Mouse (Mus musculus) MEL (cell line): ENCODE results near the gene Gm49361. TPM values are rescaled to one million over a fixed set of nuclear protein-coding genes. Genes with fewer than 3 reads are reported as not detected.

ENCODE experiments used
- DNase-seq: peaks from one replicate; pipeline ENCODE4 v3.0.0; 2011; ENCODE audit warnings: low read depth, low spot score
- H3K27ac ChIP-seq: 2 replicates; pipeline ENCODE4 v1.5.1; 2012; ENCODE audit warnings: low read depth, mild to moderate bottlenecking, control low read depth, low read length, moderate library complexity; ENCODE audit not compliant: control insufficient read depth
- H3K27me3 ChIP-seq, 2 experiments: fragments of 150-350 bp in 1 of 2; sonication (generic) in 1 of 2; 2 replicates each; pipeline ENCODE4 v1.6.1; 2012; ENCODE audit warnings: low read length in 2 of 2, mild to moderate bottlenecking in 2 of 2, improper control_type of control experiment in 1 of 2, moderate library complexity in 1 of 2; ENCODE audit not compliant: insufficient read depth in 2 of 2, control insufficient read depth in 1 of 2
- H3K36me3 ChIP-seq, 2 experiments: 2 replicates each; pipeline ENCODE4 v1.6.1; 2012 to 2014; ENCODE audit warnings: low read length in 2 of 2, improper control_type of control experiment in 1 of 2, inconsistent platforms in 1 of 2, mild to moderate bottlenecking in 1 of 2; ENCODE audit not compliant: insufficient read depth in 2 of 2, control insufficient read depth in 1 of 2
- H3K4me1 ChIP-seq, 2 experiments: fragments of 150-350 bp in 1 of 2; sonication (generic) in 1 of 2; 2 replicates each; pipeline ENCODE4 v1.6.1; 2012; ENCODE audit warnings: low read length in 2 of 2, improper control_type of control experiment in 1 of 2, mild to moderate bottlenecking in 1 of 2; ENCODE audit not compliant: insufficient read depth in 2 of 2, control insufficient read depth in 1 of 2
- H3K4me3 ChIP-seq, 2 experiments: fragments of 150-350 bp in 1 of 2; sonication (generic) in 1 of 2; 2 replicates each; pipeline ENCODE4 v1.5.1; 2012; ENCODE audit warnings: low read depth in 2 of 2, low read length in 2 of 2, mild to moderate bottlenecking in 2 of 2, moderate library complexity in 2 of 2, control low read depth in 1 of 2, improper control_type of control experiment in 1 of 2; ENCODE audit not compliant: control insufficient read depth in 1 of 2, insufficient read depth in 1 of 2
- H3K79me2 ChIP-seq: 2 replicates; pipeline ENCODE4 v1.6.1; 2012; ENCODE audit warnings: mild to moderate bottlenecking, low read length, moderate library complexity; ENCODE audit not compliant: control insufficient read depth, poor library complexity, insufficient read depth
- H3K9ac ChIP-seq: 2 replicates; pipeline ENCODE4 v1.6.1; 2012; ENCODE audit warnings: low read depth, mild to moderate bottlenecking, control low read depth, low read length, moderate library complexity; ENCODE audit not compliant: control insufficient read depth, poor library complexity, severe bottlenecking
- H3K9me3 ChIP-seq: fragments of 150-350 bp; sonication (generic); replicated peaks from 2 replicates; pipeline ENCODE4 v1.6.1; 2012; ENCODE audit warnings: mild to moderate bottlenecking, low read length, improper control_type of control experiment, moderate library complexity; ENCODE audit not compliant: insufficient read depth
- CHD1 ChIP-seq: IDR thresholded peaks from 2 replicates; pipeline ENCODE4 v1.6.1; 2012; ENCODE audit warnings: low read depth, mild to moderate bottlenecking, inconsistent platforms, low read length, improper control_type of control experiment
- CHD2 ChIP-seq: IDR thresholded peaks from 2 replicates; pipeline ENCODE4 v1.6.1; 2011; ENCODE audit warnings: low read length, improper control_type of control experiment
- E2F4 ChIP-seq: IDR thresholded peaks from 2 replicates; pipeline ENCODE4 v1.6.1; 2011; ENCODE audit warnings: low read depth, low read length, improper control_type of control experiment, borderline replicate concordance
- EP300 ChIP-seq, 2 experiments: IDR thresholded peaks; 2 replicates each; pipeline ENCODE4 v1.6.1; 2011; ENCODE audit warnings: improper control_type of control experiment in 2 of 2, low read length in 2 of 2, low read depth in 1 of 2, mild to moderate bottlenecking in 1 of 2
- ETS1 ChIP-seq: IDR thresholded peaks from 2 replicates; pipeline ENCODE4 v1.6.1; 2012; ENCODE audit warnings: low read depth, mild to moderate bottlenecking, inconsistent platforms, low read length, improper control_type of control experiment, moderate library complexity
- GATA1 ChIP-seq: IDR thresholded peaks from 2 replicates; pipeline ENCODE4 v1.6.1; 2011; ENCODE audit warnings: low read depth, low read length, improper control_type of control experiment
- HCFC1 ChIP-seq: IDR thresholded peaks from 2 replicates; pipeline ENCODE4 v1.6.1; 2012; ENCODE audit warnings: low read depth, mild to moderate bottlenecking, inconsistent platforms, low read length, improper control_type of control experiment, moderate library complexity
- JUND ChIP-seq: IDR thresholded peaks from 2 replicates; pipeline ENCODE4 v1.6.1; 2011; ENCODE audit warnings: low read depth, mild to moderate bottlenecking, improper control_type of control experiment, low read length
- MAFK ChIP-seq: IDR thresholded peaks from 2 replicates; pipeline ENCODE4 v1.6.1; 2011; ENCODE audit warnings: low read depth, mild to moderate bottlenecking, low read length, improper control_type of control experiment, borderline replicate concordance
- MAZ ChIP-seq: IDR thresholded peaks from 2 replicates; pipeline ENCODE4 v1.6.1; 2012; ENCODE audit warnings: low read depth, mild to moderate bottlenecking, inconsistent platforms, low read length, improper control_type of control experiment
- MEF2A ChIP-seq: IDR thresholded peaks from 2 replicates; pipeline ENCODE4 v1.6.1; 2014; ENCODE audit warnings: low read depth, mild to moderate bottlenecking, inconsistent platforms, low read length, improper control_type of control experiment; ENCODE audit not compliant: poor library complexity, insufficient replicate concordance, severe bottlenecking; ENCODE audit errors: extremely low read depth
- MYC ChIP-seq: IDR thresholded peaks from 2 replicates; pipeline ENCODE4 v1.6.1; 2011; ENCODE audit warnings: low read depth, mild to moderate bottlenecking, low read length, improper control_type of control experiment, moderate library complexity
- NELFE ChIP-seq: IDR thresholded peaks from 2 replicates; pipeline ENCODE4 v1.6.1; 2011; ENCODE audit warnings: low read depth, low read length, improper control_type of control experiment
- POLR2A ChIP-seq, 2 experiments: IDR thresholded peaks; 2 replicates each; pipeline ENCODE4 v1.6.1; 2011 to 2012; ENCODE audit warnings: low read length in 2 of 2, mild to moderate bottlenecking in 2 of 2, control low read depth in 1 of 2, improper control_type of control experiment in 1 of 2, low read depth in 1 of 2, moderate library complexity in 1 of 2; ENCODE audit not compliant: control insufficient read depth in 1 of 2, insufficient read depth in 1 of 2, poor library complexity in 1 of 2
- POLR2AphosphoS5 ChIP-seq: IDR thresholded peaks from 2 replicates; pipeline ENCODE4 v1.6.1; 2012; ENCODE audit warnings: low read depth, borderline replicate concordance, mild to moderate bottlenecking, inconsistent platforms, low read length, moderate library complexity, mixed read lengths
- RAD21 ChIP-seq: IDR thresholded peaks from 2 replicates; pipeline ENCODE4 v1.6.1; 2011; ENCODE audit warnings: mild to moderate bottlenecking, low read depth, low read length, improper control_type of control experiment
- RCOR1 ChIP-seq: IDR thresholded peaks from 2 replicates; pipeline ENCODE4 v1.6.1; 2012; ENCODE audit warnings: low read depth, mild to moderate bottlenecking, inconsistent platforms, low read length, improper control_type of control experiment
- SIN3A ChIP-seq: IDR thresholded peaks from 2 replicates; pipeline ENCODE4 v1.6.1; 2012; ENCODE audit warnings: low read length, improper control_type of control experiment, inconsistent platforms
- TCF12 ChIP-seq: IDR thresholded peaks from 2 replicates; pipeline ENCODE4 v1.6.1; 2014; ENCODE audit warnings: low read depth, mild to moderate bottlenecking, inconsistent platforms, low read length, improper control_type of control experiment, moderate library complexity
- ZC3H11A ChIP-seq: IDR thresholded peaks from 2 replicates; pipeline ENCODE4 v1.6.1; 2012; ENCODE audit warnings: low read depth, mild to moderate bottlenecking, inconsistent platforms, low read length, improper control_type of control experiment
- ZKSCAN1 ChIP-seq: IDR thresholded peaks from 2 replicates; pipeline ENCODE4 v1.6.1; 2012; ENCODE audit warnings: low read depth, mild to moderate bottlenecking, inconsistent platforms, low read length, improper control_type of control experiment, moderate library complexity
- polyA plus RNA-seq, 2 experiments: library from polyadenylated mRNA; stranded (reverse) in 1 of 2; unstranded in 1 of 2; fragments of >175 nt in 1 of 2; fragments of >200 nt in 1 of 2; gene quantifications; 2 replicates each; pipeline versions ENCODE4 v1.2.1 to v1.2.4; 2012; ENCODE audit warnings: low replicate concordance in 2 of 2, low read depth in 1 of 2; ENCODE audit not compliant: insufficient read length in 2 of 2, insufficient read depth in 1 of 2, missing spikeins in 1 of 2
- total RNA-seq: library from RNA; depleted of rRNA; stranded (reverse); fragments of 300-350 nt; gene quantifications from 2 replicates; pipeline ENCODE4 v1.2.3, GENCODE M21; 2012

The Gm49361 gene
- total and polyA plus RNA-seq, 3 experiments: not detected

DNA sequence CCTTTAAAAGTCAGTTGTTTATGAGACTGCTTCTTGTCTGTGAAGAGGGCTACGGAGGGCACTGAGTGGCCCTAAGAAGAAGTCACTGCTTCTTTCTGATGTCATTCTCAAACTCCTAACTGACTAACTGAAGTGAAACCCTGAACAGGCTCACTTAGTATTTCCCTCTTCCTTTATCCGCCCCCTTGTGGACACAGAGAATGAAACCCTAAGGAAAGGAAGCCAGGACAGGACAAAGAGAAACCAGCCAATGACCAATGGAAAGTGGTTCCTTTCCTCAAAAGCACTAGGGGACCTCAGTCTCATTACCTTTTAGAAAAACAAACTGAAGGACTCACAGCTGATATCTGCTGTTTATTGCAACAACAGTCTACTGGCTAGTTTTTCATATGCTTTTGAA is 126.4 kb downstream of the Gm49361 start (continued):
- TF ChIP-seq MEF2A (no peak), GATA1 (no peak), ETS1 (no peak), ZC3H11A (0 out of 2 replicates have a peak, but pooled peaks have one; percentile 27), MAFK (no peak), RCOR1 (no peak)

DNA sequence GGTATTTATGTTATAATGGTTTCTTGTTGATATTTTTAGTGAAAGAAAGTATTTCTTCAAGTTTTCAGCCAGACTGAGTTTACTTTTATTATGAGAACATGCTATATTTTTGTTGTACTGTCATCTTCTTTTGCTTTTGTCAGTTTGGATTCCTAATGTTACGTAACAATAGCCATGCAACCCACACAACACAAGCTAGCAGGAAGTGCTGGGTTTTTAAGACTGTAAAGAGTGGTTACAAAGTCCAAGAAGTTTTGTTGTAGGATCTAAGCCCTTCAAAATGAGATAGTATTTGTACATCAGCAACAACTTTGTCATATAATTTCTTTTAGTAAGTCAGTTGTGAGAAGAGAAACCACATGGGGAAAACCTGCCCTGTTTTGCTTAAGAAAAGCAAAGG is 128.2 kb downstream of the Gm49361 start:
- H3K4me3 ChIP-seq: no peak overlapping the region
- peaks cover 2 to 32% of the 10 kb centered on the region in 2 experiments for H3K36me3 ChIP-seq
- no peak overlapping the region for H3K9ac ChIP-seq
- TF ChIP-seq HCFC1 (no peak), MAFK (no peak), POLR2AphosphoS5 (no peak), TCF12 (no peak), POLR2A (IDR thresholded peaks at IDR 0.05; ENCODE audit: control insufficient read depth in 1 of 2, insufficient read depth in 1 of 2, low read depth in 1 of 2, low read length in 2 of 2, poor library complexity in 1 of 2) (no peak), E2F4 (no peak)
- peaks cover 3% of the 10 kb centered on the region for H3K79me2 ChIP-seq
- H3K27me3 ChIP-seq: no peaks in the 10 kb centered on the region
- H3K4me1 ChIP-seq: peaks cover 0 to 3% of the 10 kb centered on the region in 2 experiments; a peak in 2 of 4 replicates
- no peaks in the 10 kb centered on the region for H3K9me3 ChIP-seq
- no peak overlapping the region for H3K27ac ChIP-seq
- no peak for DNase-seq

DNA sequence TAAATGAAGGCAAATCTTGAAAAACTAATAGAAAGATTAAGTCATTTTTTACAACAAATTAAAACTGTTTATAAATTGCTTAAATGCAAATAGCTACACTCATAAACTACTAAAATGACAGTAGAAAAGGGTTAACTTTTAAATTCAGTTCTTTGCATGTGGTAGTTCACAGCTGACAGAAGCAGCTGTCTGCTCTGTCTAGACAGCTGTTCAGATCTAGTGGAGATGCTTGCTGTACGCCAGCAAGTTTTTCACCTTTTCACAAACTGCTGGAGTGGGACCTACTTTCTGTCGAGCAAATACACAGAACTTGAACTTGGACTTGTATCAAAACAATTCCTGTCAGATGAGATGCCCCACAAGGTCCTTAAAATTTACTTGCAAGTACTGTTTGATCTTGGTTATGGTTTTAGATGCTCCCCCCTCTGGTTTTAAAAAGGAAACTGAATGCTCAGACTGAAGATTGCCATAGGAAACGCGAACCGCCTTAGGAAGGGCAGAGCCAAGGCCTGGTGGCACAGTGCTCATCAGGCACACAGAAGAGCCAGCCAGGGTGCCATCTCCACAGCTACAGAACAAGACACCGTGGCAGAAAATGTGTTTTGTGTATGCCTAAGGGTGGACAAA is 129.5 kb downstream of the Gm49361 start:
- Histone ChIP-seq H3K4me3 (no peak overlapping the region), H3K4me1 (no peaks in the 10 kb centered on the region), H3K9me3 (no peaks in the 10 kb centered on the region), H3K79me2 (peaks cover 3% of the 10 kb centered on the region), H3K27me3 (no peaks in the 10 kb centered on the region), H3K27ac (no peak overlapping the region), H3K36me3 (peaks cover 0 to 34% of the 10 kb centered on the region in 2 experiments), H3K9ac (no peak overlapping the region)
- TF ChIP-seq CHD2 (no peak), ZKSCAN1 (no peak), JUND (no peak), MYC (no peak), RAD21 (no peak), EP300 (IDR thresholded peaks at IDR 0.05; ENCODE audit: low read depth in 1 of 2, low read length in 2 of 2) (no peak), NELFE (no peak), SIN3A (no peak), MAZ (no peak), CHD1 (no peak), POLR2A (IDR thresholded peaks at IDR 0.05; ENCODE audit: control insufficient read depth in 1 of 2, insufficient read depth in 1 of 2, low read depth in 1 of 2, low read length in 2 of 2, poor library complexity in 1 of 2) (no peak)
- DNase-seq: no peak
